8 mouse cellular contexts compared by ENCODE assay signal in the genomic region with DNA sequence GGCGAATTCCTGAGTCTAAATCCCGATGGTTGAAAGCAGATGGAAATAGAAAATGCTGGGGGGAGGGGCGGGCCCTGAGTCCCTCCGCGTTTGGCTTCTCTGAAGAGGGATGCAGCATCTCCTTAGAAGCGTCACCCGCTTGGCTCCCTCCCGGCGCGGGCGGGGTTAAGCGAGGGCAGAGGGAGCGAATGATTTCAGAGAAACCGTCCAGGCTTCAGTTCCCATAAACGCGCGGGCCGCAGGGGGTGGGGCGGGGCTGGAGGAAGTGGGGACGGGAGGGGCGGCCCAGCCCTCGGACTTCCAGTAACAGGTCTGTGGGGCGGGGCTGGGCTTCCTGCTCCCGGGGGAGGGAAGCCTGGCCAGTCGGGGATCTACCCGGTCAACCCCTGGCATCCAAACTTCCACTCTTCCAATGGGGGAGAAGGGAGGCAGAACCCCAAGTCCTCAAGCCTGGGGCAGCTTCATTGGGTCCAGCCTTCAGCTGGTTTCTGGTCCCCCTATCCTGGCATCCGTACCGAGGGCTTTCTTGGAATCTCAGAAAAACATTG. TPM values are rescaled to one million over a fixed set of nuclear protein-coding genes. Genes with fewer than 3 reads are reported as not detected.
DNase-seq lines count a peak whose midpoint lies in the region; ATAC-seq lines count a peak whose summit lies in the region.

No protein-coding gene starts in this region.

- H3K27me3 ChIP-seq in forebrain, embryonic 14.5 days (replicated peaks; ENCODE audit: control insufficient read depth, insufficient read depth, low read length) = peaks cover 22% of the 10 kb centered on the region

- WGBS in forebrain, embryonic 14.5 days = 2% methylated on average over 26 of the region's 28 CpGs

- peak; percentile 75 for DNase-seq in CD4-positive, CD25-positive, alpha-beta regulatory T cell, adult 2 months (ENCODE audit: low read depth, low spot score)
- DNase-seq in adrenal gland, adult 8-10 months = peak; percentile 82
- peak; percentile 56 for DNase-seq in forebrain, embryonic 14.5 days (ENCODE audit: low spot score)
- peak; percentile 85 to 86 for DNase-seq in heart, postnatal 36 days
- DNase-seq in layer of hippocampus, adult 8-10 months (ENCODE audit: low spot score in 2 of 2) = peak; percentile 29 to 31
- DNase-seq in lung, postnatal 10 days = peak; percentile 95
- peak; percentile 71 for DNase-seq in ovary, postnatal 10 days (ENCODE audit: low spot score)
- peak; percentile 76 for DNase-seq in thymus, postnatal 4 days

- peak overlapping the region; percentile 37 for H3K4me3 ChIP-seq in forebrain, embryonic 14.5 days (ENCODE audit: low read depth, low read length)

- H3K27ac ChIP-seq in forebrain, embryonic 14.5 days (ENCODE audit: low read depth, low read length) = no peak overlapping the region

- H3K4me1 ChIP-seq in forebrain, embryonic 14.5 days (ENCODE audit: control insufficient read depth, insufficient read depth, low read length) = no peaks in the 10 kb centered on the region

- no peaks in the 10 kb centered on the region for H3K9me3 ChIP-seq in forebrain, embryonic 14.5 days (replicated peaks; ENCODE audit: control insufficient read depth, low read length)

- intact Hi-C loops in heart, postnatal 36 days (cut with DNase I) = no loop called here

- peak overlapping the region; percentile 64 for H3K4me2 ChIP-seq in forebrain, embryonic 14.5 days (ENCODE audit: low read length)

- peak overlapping the region; percentile 54 for H3K9ac ChIP-seq in forebrain, embryonic 14.5 days (ENCODE audit: low read length)

- ATAC-seq in forebrain, embryonic 14.5 days = peak; percentile 65

- H3K36me3 ChIP-seq in forebrain, embryonic 14.5 days (ENCODE audit: control insufficient read depth, insufficient read depth, low read length) = no peaks in the 10 kb centered on the region

RNA-seq across cellular contexts. Expression of a gene that starts 6.3 kb away (rescaled TPM):
- total RNA-seq in adrenal gland, adult 8-10 months (2022) = 10 to 100 TPM; 16.5 to 23.4 (median 21.9) TPM
- polyA plus RNA-seq in forebrain, embryonic 14.5 days (2014; fragmentation: Nextera tagmentation; extraction: Ambion mirVana) = 0.75 TPM in 1 of 2 replicates, not detected in the other
- 1 to 10 TPM; 3.5 TPM for total RNA-seq in heart, postnatal 36 days (2021)
- total RNA-seq in layer of hippocampus, adult 8-10 months (2022) = 10 to 100 TPM in 1 of 4 experiments, 1 to 10 TPM in 1, under 1 TPM in 2; 0.75 to 11.9 (median 2.3) TPM

RNA-seq across cellular contexts. Expression of a gene that starts 19.7 kb away (rescaled TPM):
- under 1 TPM in 1 of 4 experiments, not detected in 3; 0.43 TPM for total RNA-seq in adrenal gland, adult 8-10 months (2022)
- not detected in 2 replicates for polyA plus RNA-seq in forebrain, embryonic 14.5 days (2014; fragmentation: Nextera tagmentation; extraction: Ambion mirVana)
- total RNA-seq in heart, postnatal 36 days (2021) = under 1 TPM; 0.75 to 0.81 TPM
- total RNA-seq in layer of hippocampus, adult 8-10 months (2022) = not detected

RNA-seq across cellular contexts. Expression of a gene that starts 35.5 kb away (rescaled TPM):
- total RNA-seq in adrenal gland, adult 8-10 months (2022) = under 1 TPM in 2 of 4 experiments, not detected in 2; 0.28 to 0.35 TPM
- 5.6 and 7.1 TPM in 2 replicates for polyA plus RNA-seq in forebrain, embryonic 14.5 days (2014; fragmentation: Nextera tagmentation; extraction: Ambion mirVana)
- not detected for total RNA-seq in heart, postnatal 36 days (2021)
- total RNA-seq in layer of hippocampus, adult 8-10 months (2022) = 1 to 10 TPM; 1.5 to 2.6 (median 2.2) TPM

RNA-seq across cellular contexts. Expression of a gene that starts 44.8 kb away (rescaled TPM):
- under 1 TPM in 1 of 4 experiments, not detected in 3; 0.31 TPM for total RNA-seq in adrenal gland, adult 8-10 months (2022)
- not detected in 2 replicates for polyA plus RNA-seq in forebrain, embryonic 14.5 days (2014; fragmentation: Nextera tagmentation; extraction: Ambion mirVana)
- total RNA-seq in heart, postnatal 36 days (2021) = under 1 TPM in 1 of 2 experiments, not detected in 1; 0.69 TPM
- not detected for total RNA-seq in layer of hippocampus, adult 8-10 months (2022)

RNA-seq across cellular contexts. Expression of a gene that starts 45.5 kb away (rescaled TPM):
- 10 to 100 TPM; 50.3 to 63.5 (median 55.3) TPM for total RNA-seq in adrenal gland, adult 8-10 months (2022)
- 5.8 and 7.6 TPM in 2 replicates for polyA plus RNA-seq in forebrain, embryonic 14.5 days (2014; fragmentation: Nextera tagmentation; extraction: Ambion mirVana)
- 100 to 1,000 TPM; 210 to 232 TPM for total RNA-seq in heart, postnatal 36 days (2021)
- 10 to 100 TPM; 11.0 to 15.2 (median 13.2) TPM for total RNA-seq in layer of hippocampus, adult 8-10 months (2022)

Comparison
In these comparisons a context has a peak if more than half of its experiments do, and no peak if none do; other contexts are left out.
1. DNase-seq: peak in every context shown above with its lines; median percentile 95 in lung, postnatal 10 days; 86 in heart, postnatal 36 days; 82 in adrenal gland, adult 8-10 months; 76 in thymus, postnatal 4 days; 75 in CD4-positive, CD25-positive, alpha-beta regulatory T cell, adult 2 months; 71 in ovary, postnatal 10 days; 56 in forebrain, embryonic 14.5 days; 30 in layer of hippocampus, adult 8-10 months.